Mouse (Mus musculus): Measurements from ENCODE around the gene Clcnkb. TPM values are rescaled to one million over a fixed set of nuclear protein-coding genes. Genes with fewer than 3 reads are reported as not detected.

The Clcnkb gene
- polyA plus RNA-seq, 1 experiment from 2014 or later, result not detected

GRCm38 (mm10) chr4:141362937-141363548 lies 52.8 kb downstream of the Clcnkb start:
- no peak for ATAC-seq (replicated peaks; ENCODE audit: low FRiP score)

GRCm38 (mm10) chr4:141360846-141361245 lies 55.0 kb downstream of the Clcnkb start:
- ATAC-seq (replicated peaks; ENCODE audit: low FRiP score) (no peak), DNase-seq (ENCODE audit: low spot score) (no peak)
- WGBS, result 24% methylated on average over 7 of the region's 7 CpGs
- H3K36me3 ChIP-seq (ENCODE audit: control insufficient read depth, insufficient read depth, low read length), result no peaks in the 10 kb centered on the region
- no peak overlapping the region for H3K4me3 ChIP-seq (ENCODE audit: low read depth, low read length)
- H3K27ac ChIP-seq (ENCODE audit: low read depth, low read length), result no peak overlapping the region
- no peak overlapping the region for H3K9ac ChIP-seq (ENCODE audit: low read depth, low read length)
- H3K4me1 ChIP-seq (replicated peaks; ENCODE audit: control insufficient read depth, insufficient read depth, low read length), result peaks cover 5% of the 10 kb centered on the region; the same call in 1 of the 2 replicates
- H3K27me3 ChIP-seq (replicated peaks; ENCODE audit: control insufficient read depth, insufficient read depth, low read length), result peaks cover 44% of the 10 kb centered on the region
- H3K9me3 ChIP-seq (ENCODE audit: control insufficient read depth, low read length), result no peaks in the 10 kb centered on the region
- no peak overlapping the region for H3K4me2 ChIP-seq

More at GRCm38 (mm10) chr4:141362937-141363548, 52.8 kb downstream of the Clcnkb start:
- Histone ChIP-seq H3K4me3 (ENCODE audit: low read depth, low read length) (no peak overlapping the region), H3K4me1 (replicated peaks; ENCODE audit: control insufficient read depth, insufficient read depth, low read length) (peaks cover 5% of the 10 kb centered on the region; the same call in 1 of the 2 replicates), H3K9me3 (ENCODE audit: control insufficient read depth, low read length) (no peaks in the 10 kb centered on the region), H3K9ac (ENCODE audit: low read depth, low read length) (no peak overlapping the region), H3K4me2 (no peak overlapping the region), H3K27ac (ENCODE audit: low read depth, low read length) (no peak overlapping the region), H3K27me3 (replicated peaks; ENCODE audit: control insufficient read depth, insufficient read depth, low read length) (peaks cover 66% of the 10 kb centered on the region), H3K36me3 (ENCODE audit: control insufficient read depth, insufficient read depth, low read length) (no peaks in the 10 kb centered on the region)
- peak; percentile 84 for DNase-seq (ENCODE audit: low spot score)
- WGBS, result 22% methylated on average over 11 of the region's 11 CpGs

GRCm38 (mm10) chr4:141359222-141359621 lies 56.6 kb downstream of the Clcnkb start:
- Histone ChIP-seq H3K9ac (ENCODE audit: low read depth, low read length) (no peak overlapping the region), H3K27ac (ENCODE audit: low read depth, low read length) (no peak overlapping the region), H3K9me3 (ENCODE audit: control insufficient read depth, low read length) (no peaks in the 10 kb centered on the region), H3K4me2 (no peak overlapping the region), H3K4me3 (ENCODE audit: low read depth, low read length) (no peak overlapping the region), H3K4me1 (replicated peaks; ENCODE audit: control insufficient read depth, insufficient read depth, low read length) (peaks cover 5% of the 10 kb centered on the region; the same call in 1 of the 2 replicates), H3K27me3 (replicated peaks; ENCODE audit: control insufficient read depth, insufficient read depth, low read length) (peaks cover 28% of the 10 kb centered on the region), H3K36me3 (ENCODE audit: control insufficient read depth, insufficient read depth, low read length) (no peaks in the 10 kb centered on the region)
- WGBS, result 84% methylated on average over 6 of the region's 6 CpGs
- ATAC-seq (replicated peaks; ENCODE audit: low FRiP score) (no peak), DNase-seq (ENCODE audit: low spot score) (no peak)

- peaks cover 17% of the 10 kb centered on the region for H3K27me3 ChIP-seq (replicated peaks; ENCODE audit: control insufficient read depth, insufficient read depth, low read length)
- no peak overlapping the region for H3K27ac ChIP-seq (ENCODE audit: low read depth, low read length)
- no peaks in the 10 kb centered on the region for H3K9me3 ChIP-seq (ENCODE audit: control insufficient read depth, low read length)
- H3K4me2 ChIP-seq, result no peak overlapping the region
- no peaks in the 10 kb centered on the region for H3K36me3 ChIP-seq (ENCODE audit: control insufficient read depth, insufficient read depth, low read length)
- DNase-seq (ENCODE audit: low spot score) (no peak), ATAC-seq (replicated peaks; ENCODE audit: low FRiP score) (no peak; the same call in 1 of the 2 replicates)
- peaks cover 5% of the 10 kb centered on the region; the same call in 1 of the 2 replicates for H3K4me1 ChIP-seq (replicated peaks; ENCODE audit: control insufficient read depth, insufficient read depth, low read length)
- H3K4me3 ChIP-seq (ENCODE audit: low read depth, low read length), result no peak overlapping the region
- H3K9ac ChIP-seq (ENCODE audit: low read depth, low read length), result no peak overlapping the region
Measured at GRCm38 (mm10) chr4:141357811-141358210, 58.0 kb downstream of the Clcnkb start.

Other genes starting within 250 kb of the Clcnkb start
- 4.5 and 4.6 TPM in 2 replicates for gene Rsg1, start 202.1 kb downstream of the Clcnkb start, polyA plus RNA-seq (2014; fragmentation: Nextera tagmentation; extraction: Ambion mirVana)
- 2.3 and 2.5 TPM in 2 replicates for gene Arhgef19, start 176.5 kb downstream of the Clcnkb start, polyA plus RNA-seq (2014; fragmentation: Nextera tagmentation; extraction: Ambion mirVana)
- gene Epha2, start 114.8 kb downstream of the Clcnkb start, polyA plus RNA-seq (2014; fragmentation: Nextera tagmentation; extraction: Ambion mirVana), result 2.5 and 2.9 TPM in 2 replicates
- 0.45 and 0.64 TPM in 2 replicates for gene Fam131c, start 47.8 kb downstream of the Clcnkb start, polyA plus RNA-seq (2014; fragmentation: Nextera tagmentation; extraction: Ambion mirVana)
- gene Clcnka, start 17.3 kb downstream of the Clcnkb start, polyA plus RNA-seq (2014; fragmentation: Nextera tagmentation; extraction: Ambion mirVana), result 0.19 TPM in 1 of 2 replicates, not detected in the other
- gene Hspb7, start 4.8 kb upstream of the Clcnkb start, polyA plus RNA-seq (2014; fragmentation: Nextera tagmentation; extraction: Ambion mirVana), result 0.42 and 1.2 TPM in 2 replicates
- gene Srarp, start 20.1 kb upstream of the Clcnkb start, polyA plus RNA-seq (2014; fragmentation: Nextera tagmentation; extraction: Ambion mirVana), result not detected in 2 replicates
- gene Zbtb17, start 28.6 kb upstream of the Clcnkb start, polyA plus RNA-seq (2014; fragmentation: Nextera tagmentation; extraction: Ambion mirVana), result 24.3 and 26.4 TPM in 2 replicates
- gene Spen, start 122.6 kb upstream of the Clcnkb start, polyA plus RNA-seq (2014; fragmentation: Nextera tagmentation; extraction: Ambion mirVana), result 9.1 and 10.4 TPM in 2 replicates
- gene Fblim1, start 190.1 kb upstream of the Clcnkb start, polyA plus RNA-seq (2014; fragmentation: Nextera tagmentation; extraction: Ambion mirVana), result 15.4 and 17.0 TPM in 2 replicates
- 3.3 and 3.7 TPM in 2 replicates for gene Tmem82, start 202.6 kb upstream of the Clcnkb start, polyA plus RNA-seq (2014; fragmentation: Nextera tagmentation; extraction: Ambion mirVana)
- gene Slc25a34, start 207.8 kb upstream of the Clcnkb start, polyA plus RNA-seq (2014; fragmentation: Nextera tagmentation; extraction: Ambion mirVana), result not detected in 2 replicates
- 2.1 and 3.4 TPM in 2 replicates for gene Plekhm2, start 248.9 kb upstream of the Clcnkb start, polyA plus RNA-seq (2014; fragmentation: Nextera tagmentation; extraction: Ambion mirVana)